28 mouse cellular contexts compared by ENCODE assay signal in the genomic region with DNA sequence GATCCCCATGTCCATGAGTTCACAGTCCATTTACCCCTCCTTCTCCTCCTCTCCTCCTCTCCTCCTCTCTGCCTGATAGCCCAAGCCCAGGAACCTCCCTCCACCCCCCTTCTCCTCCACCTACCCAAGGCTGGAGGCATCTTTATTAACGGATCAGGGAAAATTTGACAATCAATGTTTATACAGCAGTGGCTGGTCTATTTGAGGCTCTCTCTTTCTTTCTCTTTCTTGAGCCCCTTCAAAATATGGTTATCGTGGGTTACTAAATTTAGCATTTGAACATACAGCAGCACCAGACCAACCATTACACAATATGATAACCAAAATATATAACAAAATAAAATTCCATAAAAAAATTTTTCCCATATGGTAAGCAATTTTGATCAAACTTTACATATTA.
"Had no signal": no experiment of that assay in that cellular context is flagged by ENCODE, and none has a peak within 500 bp of the region (broad histone marks: within the 10 kb centered on the region; RNA-seq: fewer than 3 reads in every experiment).

No protein-coding gene starts in this region.

- H3K9ac ChIP-seq: embryonic facial prominence, embryonic 12.5 days; embryonic facial prominence, embryonic 13.5 days; embryonic facial prominence, embryonic 15.5 days; forebrain, embryonic 12.5 days; forebrain, embryonic 13.5 days; forebrain, embryonic 15.5 days; forebrain, postnatal 0 days had no signal

- H3K4me2 ChIP-seq: embryonic facial prominence, embryonic 12.5 days; embryonic facial prominence, embryonic 13.5 days; embryonic facial prominence, embryonic 15.5 days; forebrain, embryonic 12.5 days; forebrain, embryonic 13.5 days; forebrain, embryonic 15.5 days had no signal

- H3K4me1 ChIP-seq: embryonic facial prominence, embryonic 10.5 days; embryonic facial prominence, embryonic 12.5 days; embryonic facial prominence, embryonic 13.5 days; embryonic facial prominence, embryonic 15.5 days; forebrain, embryonic 12.5 days; forebrain, embryonic 13.5 days; forebrain, embryonic 15.5 days had no signal

- ATAC-seq: forebrain, embryonic 13.5 days; forebrain, embryonic 14.5 days; forebrain, embryonic 15.5 days; forebrain, embryonic 16.5 days; forebrain, postnatal 0 days had no signal

- H3K27me3 ChIP-seq: embryonic facial prominence, embryonic 12.5 days; embryonic facial prominence, embryonic 13.5 days; embryonic facial prominence, embryonic 15.5 days; forebrain, embryonic 12.5 days; forebrain, embryonic 13.5 days; forebrain, embryonic 15.5 days had no signal

- H3K9me3 ChIP-seq: embryonic facial prominence, embryonic 10.5 days; embryonic facial prominence, embryonic 12.5 days; embryonic facial prominence, embryonic 13.5 days; embryonic facial prominence, embryonic 15.5 days; forebrain, embryonic 10.5 days; forebrain, embryonic 12.5 days; forebrain, embryonic 13.5 days; forebrain, embryonic 15.5 days had no signal

- H3K4me3 ChIP-seq: embryonic facial prominence, embryonic 10.5 days; embryonic facial prominence, embryonic 12.5 days; embryonic facial prominence, embryonic 13.5 days; embryonic facial prominence, embryonic 15.5 days; erythroblast, embryonic 14.5 days; forebrain, embryonic 10.5 days; forebrain, embryonic 12.5 days; forebrain, embryonic 13.5 days; forebrain, embryonic 15.5 days; gastrocnemius, adult 2 months; heart, adult 2 months had no signal

- DNase-seq: cerebellum, adult 2 months; cerebellum, adult 8-10 months; cerebellum, adult 9-10 months; cerebellum, adult 9-11 months; cerebellum, postnatal 10 days; cerebellum, postnatal 14 days; cerebellum, postnatal 25 days; cerebellum, postnatal 36 days; embryo, embryonic 11 days; forebrain, postnatal 0 days; gastrocnemius, adult 2 months; gastrocnemius, postnatal 10 days; gastrocnemius, postnatal 14 days; gastrocnemius, postnatal 25 days; gastrocnemius, postnatal 36 days; heart, adult 18-20 months; heart, adult 2 months had no signal

- H3K27ac ChIP-seq: embryonic facial prominence, embryonic 10.5 days; embryonic facial prominence, embryonic 12.5 days; embryonic facial prominence, embryonic 13.5 days; embryonic facial prominence, embryonic 15.5 days; forebrain, embryonic 10.5 days; forebrain, embryonic 12.5 days; forebrain, embryonic 13.5 days; forebrain, embryonic 15.5 days; gastrocnemius, adult 2 months; heart, adult 2 months had no signal

- H3K36me3 ChIP-seq: embryonic facial prominence, embryonic 10.5 days; embryonic facial prominence, embryonic 12.5 days; embryonic facial prominence, embryonic 13.5 days; embryonic facial prominence, embryonic 15.5 days; forebrain, embryonic 10.5 days; forebrain, embryonic 12.5 days; forebrain, embryonic 15.5 days had no signal
